Mouse (Mus musculus) frontal cortex, postnatal 10 days (tissue): ENCODE data around the gene Rab27a.
"Not testable (repeated sequence)": the region's sequence is repeated elsewhere in the genome, so short reads cannot be mapped to it uniquely, and the experiment has no call there.

Experiments used
- DNase-seq, 2 experiments: peaks; one replicate each; pipeline ENCODE4 v3.0.0; 2022; ENCODE audit warnings: low spot score in 2 of 2, mixed read lengths in 1 of 2

Rab27a gene

DNA sequence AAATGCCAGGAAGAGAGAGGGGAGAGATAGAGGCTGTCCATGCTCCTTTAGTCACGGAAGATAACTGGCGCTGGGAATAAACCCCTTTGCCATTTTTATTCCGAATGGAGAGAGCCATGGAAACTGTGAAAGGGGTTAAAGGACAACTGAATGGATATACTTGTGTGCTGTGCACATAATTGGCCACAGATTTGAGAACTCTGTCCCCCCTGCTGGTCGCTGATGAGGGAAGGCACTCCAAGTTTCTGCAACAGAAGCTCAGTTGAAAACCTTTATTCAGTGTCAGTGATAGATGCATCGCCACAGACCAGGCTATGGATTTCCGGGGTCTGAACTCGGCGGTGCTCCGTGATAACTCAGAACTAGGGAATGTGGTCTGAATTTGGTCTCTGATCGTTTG lies 45.5 kb downstream of the Rab27a start:
- no peak for DNase-seq

- no peak for DNase-seq
Observed at GRCm38 (mm10) chr9:73091747-73092146, 47.1 kb downstream of the Rab27a start.

GRCm38 (mm10) chr9:73094580-73094979 lies 49.9 kb downstream of the Rab27a start:
- no peak for DNase-seq

- no peak for DNase-seq
Observed at GRCm38 (mm10) chr9:73097898-73098297, 53.2 kb downstream of the Rab27a start.

GRCm38 (mm10) chr9:73101536-73101935 lies 56.9 kb downstream of the Rab27a start, which contains the start of gene Khdc3:
Gene Khdc3, plus strand, starts transcription at chr9:73101836.
- DNase-seq: no peak

- DNase-seq: no peak
Observed at GRCm38 (mm10) chr9:73102181-73102580, 57.5 kb downstream of the Rab27a start, which contains the start of gene Gm20509. Gene Gm20509, plus strand, starts transcription at chr9:73102470.

- peak in 1 of 2 experiments; percentile 29 for DNase-seq
Observed at GRCm38 (mm10) chr9:73103159-73103879, 58.7 kb downstream of the Rab27a start.

- no peak for DNase-seq
Observed at GRCm38 (mm10) chr9:73103880-73104198, 59.2 kb downstream of the Rab27a start.

DNA sequence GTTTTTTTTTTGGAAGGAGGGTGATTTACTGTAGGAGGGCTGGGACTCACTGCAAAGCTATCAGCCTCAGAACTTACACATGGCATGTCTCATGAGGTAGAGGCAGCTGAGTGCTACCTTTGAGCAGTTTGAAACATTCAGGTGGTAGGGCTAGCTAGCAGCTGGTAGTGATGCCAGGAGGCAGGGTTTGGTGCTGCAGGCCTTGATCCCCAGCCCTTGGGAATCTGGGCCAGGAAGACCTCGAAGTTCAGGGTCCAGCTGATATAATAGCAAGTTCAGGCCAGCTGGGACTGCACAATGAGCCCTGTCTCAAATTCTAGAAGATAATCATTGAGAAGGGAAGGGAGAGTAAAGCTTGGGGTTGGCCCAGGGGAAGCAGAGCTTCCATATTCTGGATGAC lies 60.5 kb downstream of the Rab27a start:
- DNase-seq: no peak

DNA sequence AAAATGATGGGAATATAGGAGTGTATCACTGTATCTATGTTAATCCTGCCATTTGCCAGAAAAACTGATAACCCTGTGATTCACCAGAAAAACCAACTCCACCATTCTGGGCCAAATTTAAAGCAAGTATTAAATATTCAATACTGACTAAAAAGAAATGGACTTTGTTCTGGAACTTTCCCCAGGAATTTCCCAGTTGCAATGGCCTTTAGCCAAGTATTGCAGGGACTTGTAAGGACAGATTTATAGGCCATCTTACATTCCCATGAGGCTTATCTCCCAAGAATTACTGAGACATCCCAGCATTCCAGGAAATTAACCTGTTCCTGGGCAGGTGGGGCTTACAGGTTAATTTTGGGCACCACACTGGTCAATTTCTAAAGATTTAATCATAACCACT lies 61.1 kb downstream of the Rab27a start:
- DNase-seq: no peak

- peak; percentile 84 to 89 for DNase-seq
Observed at GRCm38 (mm10) chr9:73112919-73113906, 68.6 kb downstream of the Rab27a start, which contains the start of gene Rsl24d1. Gene Rsl24d1, plus strand, starts transcription at chr9:73113426.

DNA sequence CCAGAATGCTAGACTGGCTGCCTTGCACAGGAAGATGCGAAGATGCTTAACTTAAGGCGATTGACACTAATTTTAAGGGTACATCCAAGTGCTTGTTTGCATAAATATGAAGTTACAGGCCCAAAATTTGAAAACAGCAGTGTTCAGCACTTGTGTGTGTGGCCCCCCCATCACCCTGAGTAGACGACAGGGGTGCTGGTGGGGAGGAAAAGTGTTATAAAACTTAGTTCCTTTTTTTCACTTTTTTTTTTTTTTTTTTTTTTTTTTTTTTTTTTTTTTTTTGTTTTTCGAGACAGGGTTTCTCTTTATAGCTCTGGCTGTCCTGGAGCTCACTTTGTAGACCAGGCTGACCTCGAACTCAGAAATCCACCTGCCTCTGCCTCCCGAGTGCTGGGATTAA lies 72.0 kb downstream of the Rab27a start:
- DNase-seq: not testable (repeated sequence)

GRCm38 (mm10) chr9:73118012-73118411 lies 73.4 kb downstream of the Rab27a start:
- no peak for DNase-seq

GRCm38 (mm10) chr9:73121735-73122134 lies 77.1 kb downstream of the Rab27a start:
- peak in 1 of 2 experiments; percentile 18 for DNase-seq

- no peak for DNase-seq
Observed at GRCm38 (mm10) chr9:73125043-73125570, 80.5 kb downstream of the Rab27a start.

GRCm38 (mm10) chr9:73127457-73127856 lies 82.8 kb downstream of the Rab27a start:
- no peak for DNase-seq

DNA sequence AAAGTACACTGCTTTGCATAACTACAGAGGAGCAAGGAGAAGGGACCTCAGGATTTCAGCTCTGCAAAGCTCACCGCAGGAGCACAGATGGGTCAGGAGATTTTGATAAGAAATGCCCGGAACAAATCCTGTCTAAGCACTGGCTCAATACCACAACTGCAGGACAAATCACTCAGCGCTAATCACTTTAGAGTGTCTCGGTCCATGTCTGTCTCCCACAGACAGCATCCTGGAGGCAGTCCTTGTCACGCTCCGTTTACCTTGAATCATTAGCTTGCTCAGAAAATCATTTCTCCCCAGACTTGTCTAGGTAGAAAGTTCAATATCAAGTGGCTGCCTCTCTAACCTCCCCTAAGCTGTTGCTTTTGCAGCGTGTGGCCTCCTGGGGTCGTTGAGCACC lies 85.2 kb downstream of the Rab27a start:
- DNase-seq: no peak

DNA sequence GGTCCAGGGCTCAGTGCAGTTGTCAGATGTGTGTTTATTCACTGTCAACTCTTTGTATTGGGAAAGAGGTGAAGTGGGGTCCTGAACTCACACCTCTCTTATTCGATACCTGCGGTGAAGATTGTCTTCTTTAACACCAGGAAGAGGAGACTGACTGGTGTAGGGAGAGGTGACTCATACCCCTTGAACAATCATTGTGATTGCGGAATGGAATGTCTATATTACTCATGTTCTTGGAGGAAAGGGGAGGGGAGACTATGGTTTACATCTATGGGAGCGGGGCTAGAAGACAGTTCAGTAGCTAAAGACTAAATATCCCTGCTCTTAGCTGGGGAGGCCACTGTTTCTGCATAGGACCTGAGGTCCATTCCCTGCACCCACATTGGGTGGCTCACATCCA lies 85.9 kb downstream of the Rab27a start:
- DNase-seq: no peak

GRCm38 (mm10) chr9:73137341-73137886 lies 92.8 kb downstream of the Rab27a start:
- DNase-seq: no peak
